Mouse (Mus musculus): ENCODE data around the gene Hoxa9.
A peak's percentile ranks its signal among the peaks of the same experiment; 100 is the strongest.

The Hoxa9 gene

GRCm38 (mm10) chr6:52200751-52201250 lies 30.1 kb downstream of the Hoxa9 start:
- no peak for DNase-seq

GRCm38 (mm10) chr6:52200073-52200750 lies 30.7 kb downstream of the Hoxa9 start:
- no peak for DNase-seq

GRCm38 (mm10) chr6:52197271-52197670 lies 33.6 kb downstream of the Hoxa9 start:
- DNase-seq: no peak

GRCm38 (mm10) chr6:52196811-52197210 lies 34.1 kb downstream of the Hoxa9 start:
- DNase-seq: no peak

GRCm38 (mm10) chr6:52194690-52195089 lies 36.2 kb downstream of the Hoxa9 start:
- no peak for DNase-seq

GRCm38 (mm10) chr6:52191860-52192550 lies 38.9 kb downstream of the Hoxa9 start:
- peak; percentile 77 for DNase-seq

GRCm38 (mm10) chr6:52190906-52191810 lies 39.7 kb downstream of the Hoxa9 start, which contains the start of gene Hoxa4:
TSS of gene Hoxa4 (minus strand) at chr6:52191753.
- DNase-seq: no peak

GRCm38 (mm10) chr6:52190410-52190809 lies 40.5 kb downstream of the Hoxa9 start:
- DNase-seq: no peak

GRCm38 (mm10) chr6:52189909-52190308 lies 41.0 kb downstream of the Hoxa9 start:
- DNase-seq: no peak

- DNase-seq: no peak
Observed at GRCm38 (mm10) chr6:52189172-52189591, 41.7 kb downstream of the Hoxa9 start.

GRCm38 (mm10) chr6:52186500-52186899 lies 44.4 kb downstream of the Hoxa9 start:
- DNase-seq: no peak

GRCm38 (mm10) chr6:52185834-52186233 lies 45.1 kb downstream of the Hoxa9 start:
- DNase-seq: no peak

GRCm38 (mm10) chr6:52185222-52185621 lies 45.7 kb downstream of the Hoxa9 start:
- no peak for DNase-seq

GRCm38 (mm10) chr6:52184668-52185067 lies 46.2 kb downstream of the Hoxa9 start:
- DNase-seq: no peak

- no peak for DNase-seq
Observed at GRCm38 (mm10) chr6:52183311-52184080, 47.4 kb downstream of the Hoxa9 start.

GRCm38 (mm10) chr6:52182793-52183192 lies 48.1 kb downstream of the Hoxa9 start:
- no peak for DNase-seq

- DNase-seq: no peak
Observed at GRCm38 (mm10) chr6:52182030-52182429, 48.9 kb downstream of the Hoxa9 start.

GRCm38 (mm10) chr6:52180726-52181125 lies 50.2 kb downstream of the Hoxa9 start:
- DNase-seq: no peak

- DNase-seq: no peak
Observed at GRCm38 (mm10) chr6:52180213-52180710, 50.6 kb downstream of the Hoxa9 start.

- DNase-seq: no peak
Observed at GRCm38 (mm10) chr6:52179690-52180089, 51.2 kb downstream of the Hoxa9 start.

- DNase-seq: no peak
Observed at GRCm38 (mm10) chr6:52178918-52179665, 51.8 kb downstream of the Hoxa9 start.
